Mouse (Mus musculus): ENCODE measurements at regions not wholly inside any gene's neighbourhood (a gene's known extent, or its start where the extent isn't known, plus 50 kb on each side); places are given as distances from the start of the nearest gene placed in this dataset.
A peak's percentile ranks its signal among the peaks of the same experiment; 100 is the strongest.

DNA sequence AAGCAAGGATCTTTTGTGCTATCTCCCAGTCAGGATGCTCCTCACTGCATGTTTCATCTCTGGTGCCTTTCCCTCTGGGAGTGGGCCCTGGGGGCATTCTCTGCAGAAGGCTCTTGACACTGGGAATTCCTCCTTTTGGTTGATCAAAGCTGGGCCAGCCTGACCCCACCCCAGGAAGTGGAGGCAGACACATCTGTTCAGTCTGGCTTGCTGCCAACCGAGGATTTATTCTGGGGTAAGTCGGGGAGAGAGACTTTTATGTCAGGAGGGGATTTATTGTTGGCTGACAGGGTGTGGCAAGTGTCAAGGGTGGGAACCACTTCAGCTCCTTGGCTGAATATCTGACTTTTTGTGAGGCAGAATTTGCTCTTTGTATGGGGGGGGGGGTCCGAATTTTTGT lies 226.6 kb upstream of the Mpdz start:
- DNase-seq (ENCODE audit: low spot score) (peak; percentile 74), ATAC-seq (ENCODE audit: insufficient number of reproducible peaks, low FRiP score, low TSS enrichment, low read depth) (0 out of 2 replicates have a peak, but pooled peaks have one; percentile 31)
- Histone ChIP-seq H3K9me3 (ENCODE audit: control insufficient read depth, low read length) (no peaks in the 10 kb centered on the region), H3K9ac (ENCODE audit: low read length) (no peak overlapping the region), H3K36me3 (ENCODE audit: control insufficient read depth, insufficient read depth, low read length) (no peaks in the 10 kb centered on the region), H3K4me3 (ENCODE audit: low read depth, low read length) (no peak overlapping the region), H3K4me1 (ENCODE audit: control insufficient read depth, insufficient read depth, low read length) (0 out of 2 replicates have a peak, but pooled peaks cover 2% of the 10 kb centered on the region), H3K27ac (replicated peaks; ENCODE audit: low read depth, low read length) (no peak overlapping the region), H3K27me3 (ENCODE audit: control insufficient read depth, insufficient read depth, low read length) (no peaks in the 10 kb centered on the region), H3K4me2 (ENCODE audit: low read depth, severe bottlenecking) (no peak overlapping the region)
- 18% methylated on average over 3 of the region's 3 CpGs for WGBS

DNA sequence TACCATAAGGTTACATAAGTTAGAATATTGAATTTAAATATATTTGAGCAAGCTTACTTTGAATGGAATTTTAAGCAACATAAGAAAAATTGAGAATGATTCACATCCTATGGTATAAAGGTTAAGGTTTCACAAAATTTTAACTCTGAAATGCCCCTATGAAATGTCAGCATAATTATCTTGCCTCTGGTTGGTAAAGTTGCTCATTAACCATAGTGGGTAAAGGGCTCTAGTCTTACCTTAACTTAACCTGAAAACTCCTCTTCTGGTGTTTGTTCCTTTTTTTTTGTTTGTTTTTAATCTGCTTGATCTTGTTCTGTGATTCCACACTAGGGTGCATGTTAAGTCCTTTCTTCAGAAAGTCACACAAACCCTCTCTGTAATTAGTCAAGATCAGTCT lies 218.5 kb upstream of the Mpdz start:
- Histone ChIP-seq H3K27me3 (ENCODE audit: control insufficient read depth, insufficient read depth, low read length) (no peaks in the 10 kb centered on the region), H3K4me1 (ENCODE audit: control insufficient read depth, insufficient read depth, low read length) (no peaks in the 10 kb centered on the region), H3K27ac (replicated peaks; ENCODE audit: low read depth, low read length) (no peak overlapping the region), H3K36me3 (ENCODE audit: control insufficient read depth, insufficient read depth, low read length) (no peaks in the 10 kb centered on the region), H3K4me2 (ENCODE audit: low read depth, severe bottlenecking) (no peak overlapping the region), H3K4me3 (ENCODE audit: low read depth, low read length) (no peak overlapping the region), H3K9me3 (ENCODE audit: control insufficient read depth, low read length) (no peaks in the 10 kb centered on the region), H3K9ac (ENCODE audit: low read length) (no peak overlapping the region)
- ATAC-seq (ENCODE audit: insufficient number of reproducible peaks, low FRiP score, low TSS enrichment, low read depth) = no peak
- DNase-seq (ENCODE audit: low spot score) = no peak

DNA sequence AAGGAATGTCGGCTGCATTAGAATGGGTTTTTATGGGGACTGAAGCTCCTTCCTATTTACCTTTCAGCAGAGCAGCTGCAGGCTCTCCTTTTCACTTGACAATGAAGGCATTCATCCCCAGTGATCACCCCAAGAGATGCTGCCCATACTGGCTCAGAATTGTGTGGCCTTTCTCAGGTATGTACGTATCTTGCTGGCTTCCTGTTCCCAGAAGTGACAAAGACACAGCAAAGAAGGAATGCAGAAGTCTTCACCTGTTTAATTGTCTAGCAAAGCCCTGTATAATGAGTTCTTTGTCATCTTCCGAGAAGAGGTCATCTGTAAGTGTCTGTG lies 185.8 kb upstream of the Mpdz start:
- H3K27me3 ChIP-seq (ENCODE audit: control insufficient read depth, insufficient read depth, low read length) = no peaks in the 10 kb centered on the region
- no peaks in the 10 kb centered on the region for H3K9me3 ChIP-seq (ENCODE audit: control insufficient read depth, low read length)
- H3K9ac ChIP-seq (ENCODE audit: low read length) = no peak overlapping the region
- no peaks in the 10 kb centered on the region for H3K4me1 ChIP-seq (ENCODE audit: control insufficient read depth, insufficient read depth, low read length)
- no peak overlapping the region for H3K4me2 ChIP-seq (ENCODE audit: low read depth, severe bottlenecking)
- no peaks in the 10 kb centered on the region for H3K36me3 ChIP-seq (ENCODE audit: control insufficient read depth, insufficient read depth, low read length)
- no peak overlapping the region for H3K4me3 ChIP-seq (ENCODE audit: low read depth, low read length)
- no peak for DNase-seq (ENCODE audit: low spot score)
- no peak overlapping the region for H3K27ac ChIP-seq (replicated peaks; ENCODE audit: low read depth, low read length)
- WGBS = 73% methylated on average over 3 of the region's 3 CpGs
- no peak for ATAC-seq (ENCODE audit: insufficient number of reproducible peaks, low FRiP score, low TSS enrichment, low read depth)

DNA sequence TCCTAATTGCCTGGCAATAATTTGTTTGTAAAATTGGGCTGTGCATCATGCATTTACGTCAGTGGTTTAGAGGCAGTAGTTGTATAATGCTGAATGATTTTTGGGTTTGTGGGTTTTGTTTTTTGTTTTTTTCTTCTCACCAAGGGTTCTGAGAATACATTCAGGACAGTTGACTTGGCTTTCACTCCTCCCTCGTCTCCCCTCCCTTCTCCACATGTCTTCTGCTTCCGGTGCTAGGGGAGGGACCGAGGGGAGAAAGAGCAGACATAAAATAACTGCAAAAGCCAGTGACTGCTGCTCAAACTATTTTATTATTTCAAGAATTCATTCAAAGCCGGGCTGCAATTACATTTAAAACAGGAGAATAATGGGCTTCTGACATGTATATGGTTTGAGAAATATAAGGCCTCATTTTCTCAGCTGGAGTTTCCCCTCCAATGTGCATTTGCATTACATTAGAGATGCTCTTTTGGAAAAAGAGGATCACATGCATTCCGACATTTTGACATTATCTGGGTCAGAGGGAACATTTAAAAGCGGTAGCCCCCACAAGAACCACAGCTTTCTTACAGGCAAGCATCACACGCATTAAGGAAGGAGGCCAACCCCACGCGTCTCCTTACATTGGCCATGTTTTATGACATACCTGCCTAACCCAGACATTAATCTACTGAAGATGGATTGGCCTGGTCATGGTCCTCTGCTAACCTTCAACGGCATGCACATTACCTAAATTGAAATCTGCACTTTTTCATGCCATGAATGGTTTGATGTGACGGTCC lies 185.3 kb upstream of the Mpdz start:
- DNase-seq (ENCODE audit: low spot score) (no peak), ATAC-seq (ENCODE audit: insufficient number of reproducible peaks, low FRiP score, low TSS enrichment, low read depth) (no peak)
- Histone ChIP-seq H3K9ac (ENCODE audit: low read length) (no peak overlapping the region), H3K27me3 (ENCODE audit: control insufficient read depth, insufficient read depth, low read length) (no peaks in the 10 kb centered on the region), H3K27ac (replicated peaks; ENCODE audit: low read depth, low read length) (no peak overlapping the region), H3K4me2 (ENCODE audit: low read depth, severe bottlenecking) (no peak overlapping the region), H3K4me3 (ENCODE audit: low read depth, low read length) (no peak overlapping the region), H3K4me1 (ENCODE audit: control insufficient read depth, insufficient read depth, low read length) (no peaks in the 10 kb centered on the region), H3K36me3 (ENCODE audit: control insufficient read depth, insufficient read depth, low read length) (no peaks in the 10 kb centered on the region), H3K9me3 (ENCODE audit: control insufficient read depth, low read length) (no peaks in the 10 kb centered on the region)
- 56% methylated on average over 12 of the region's 12 CpGs for WGBS

DNA sequence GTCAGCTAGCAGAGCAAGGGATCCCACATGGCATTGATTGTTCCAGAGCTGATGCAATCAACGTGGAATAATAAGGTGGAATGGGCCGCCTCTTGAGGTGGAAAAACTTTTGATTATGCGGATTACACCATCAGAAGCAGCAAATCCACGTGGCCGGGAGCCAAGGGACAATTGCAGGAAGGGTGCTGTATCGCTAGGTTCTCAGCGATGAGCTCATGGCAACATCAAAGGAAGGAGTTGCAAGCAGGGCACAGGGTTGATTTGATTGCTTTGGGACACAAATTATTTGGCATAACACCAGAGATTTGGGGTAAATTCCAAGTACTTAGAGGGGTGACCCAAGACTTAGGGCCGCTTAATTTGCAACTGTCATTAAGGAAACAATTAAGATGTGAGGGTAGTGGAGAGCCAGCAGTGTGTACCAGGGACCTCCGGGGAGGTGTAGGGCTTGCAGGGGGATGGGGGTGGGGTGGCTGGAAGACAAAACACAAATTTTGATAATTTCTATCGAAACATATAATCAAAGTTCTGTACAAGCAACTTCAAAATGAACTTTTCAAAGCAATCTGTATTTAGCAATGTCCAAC lies 182.8 kb upstream of the Mpdz start:
- Histone ChIP-seq H3K27ac (replicated peaks; ENCODE audit: low read depth, low read length) (no peak overlapping the region), H3K4me1 (ENCODE audit: control insufficient read depth, insufficient read depth, low read length) (no peaks in the 10 kb centered on the region), H3K9ac (ENCODE audit: low read length) (no peak overlapping the region), H3K36me3 (ENCODE audit: control insufficient read depth, insufficient read depth, low read length) (no peaks in the 10 kb centered on the region), H3K4me3 (ENCODE audit: low read depth, low read length) (no peak overlapping the region), H3K9me3 (ENCODE audit: control insufficient read depth, low read length) (no peaks in the 10 kb centered on the region), H3K27me3 (ENCODE audit: control insufficient read depth, insufficient read depth, low read length) (no peaks in the 10 kb centered on the region), H3K4me2 (ENCODE audit: low read depth, severe bottlenecking) (no peak overlapping the region)
- no peak for DNase-seq (ENCODE audit: low spot score)
- 44% methylated on average over 10 of the region's 10 CpGs for WGBS
- no peak for ATAC-seq (ENCODE audit: insufficient number of reproducible peaks, low FRiP score, low TSS enrichment, low read depth)

DNA sequence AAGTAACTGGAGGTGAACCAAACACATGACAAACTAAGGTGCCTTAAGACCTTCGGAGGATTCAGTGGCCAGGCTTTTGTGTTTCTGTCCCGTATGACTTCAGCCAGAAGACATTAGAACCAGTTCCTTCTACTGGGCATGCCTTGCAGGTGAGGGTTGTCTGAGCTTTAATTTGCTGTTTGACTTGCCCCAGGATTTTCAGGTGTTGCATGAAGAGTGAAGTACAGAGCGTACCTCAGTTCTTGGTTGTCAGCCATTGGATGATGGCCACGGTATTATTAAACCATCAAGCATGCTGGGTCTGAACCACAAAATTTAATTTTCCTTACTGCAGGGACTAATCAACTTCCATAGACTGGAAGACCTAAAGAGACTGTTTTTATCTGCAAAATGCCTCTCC lies 181.5 kb upstream of the Mpdz start:
- Histone ChIP-seq H3K4me3 (ENCODE audit: low read depth, low read length) (no peak overlapping the region), H3K9me3 (ENCODE audit: control insufficient read depth, low read length) (no peaks in the 10 kb centered on the region), H3K36me3 (ENCODE audit: control insufficient read depth, insufficient read depth, low read length) (no peaks in the 10 kb centered on the region), H3K4me1 (ENCODE audit: control insufficient read depth, insufficient read depth, low read length) (no peaks in the 10 kb centered on the region), H3K27me3 (ENCODE audit: control insufficient read depth, insufficient read depth, low read length) (no peaks in the 10 kb centered on the region), H3K27ac (replicated peaks; ENCODE audit: low read depth, low read length) (no peak overlapping the region), H3K9ac (ENCODE audit: low read length) (no peak overlapping the region), H3K4me2 (ENCODE audit: low read depth, severe bottlenecking) (no peak overlapping the region)
- DNase-seq (ENCODE audit: low spot score) (no peak), ATAC-seq (ENCODE audit: insufficient number of reproducible peaks, low FRiP score, low TSS enrichment, low read depth) (no peak)
- WGBS = 93% methylated on average over 4 of the region's 4 CpGs

DNA sequence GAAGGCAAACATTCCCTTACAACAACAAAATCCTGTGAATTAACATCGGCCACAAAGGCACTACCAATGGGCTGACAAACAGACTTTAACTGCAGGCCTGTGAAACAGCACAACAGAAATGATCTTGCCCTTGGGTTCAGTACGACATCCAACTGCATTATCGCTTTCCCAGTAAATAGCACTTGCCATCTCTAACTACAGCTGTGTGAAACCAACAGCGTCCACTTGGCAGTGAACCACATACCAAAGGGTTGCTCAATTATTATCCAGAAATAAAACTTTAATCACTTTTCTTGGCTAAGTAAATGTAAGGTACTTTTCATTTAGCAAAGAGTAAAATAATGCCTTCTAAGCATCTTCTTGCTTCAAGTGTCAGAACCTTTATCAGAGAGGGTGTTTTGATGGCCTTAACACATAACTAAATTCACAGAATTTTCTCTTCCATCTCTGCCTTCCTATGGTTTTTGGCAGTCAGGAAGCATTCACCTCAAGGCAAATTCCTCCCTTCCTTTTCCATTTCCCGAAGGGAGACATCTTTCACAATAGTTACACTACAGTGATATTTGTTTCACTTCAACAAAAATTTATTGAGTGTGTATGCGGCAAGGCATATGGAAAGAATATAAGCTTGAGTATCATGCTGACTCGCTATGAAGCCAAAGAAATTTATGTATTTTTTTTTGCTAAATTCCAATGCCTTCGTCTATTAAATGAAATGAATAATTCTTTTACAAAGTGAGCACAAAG lies 178.9 kb upstream of the Mpdz start:
- no peak for DNase-seq (ENCODE audit: low spot score)

DNA sequence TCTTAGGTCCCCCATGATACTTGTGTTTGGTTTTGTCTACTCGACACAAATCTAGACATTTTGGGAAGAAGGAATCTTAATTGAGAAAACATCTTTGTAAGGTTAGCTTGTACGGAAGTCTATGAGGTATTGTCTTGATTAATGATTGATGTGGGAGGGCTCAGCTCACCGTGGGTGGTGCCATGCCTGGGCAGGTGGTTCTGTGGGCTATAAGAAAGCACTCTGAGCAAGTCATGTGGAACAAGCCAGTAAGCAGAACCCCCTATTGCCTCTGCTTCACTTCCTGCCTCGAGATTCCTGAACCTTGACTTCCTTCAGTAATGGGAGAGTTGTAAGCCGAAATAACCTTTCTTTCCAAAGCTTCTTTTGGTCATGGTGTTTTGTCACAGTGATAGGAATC lies 174.6 kb upstream of the Mpdz start:
- Histone ChIP-seq H3K36me3 (ENCODE audit: control insufficient read depth, insufficient read depth, low read length) (no peaks in the 10 kb centered on the region), H3K4me2 (ENCODE audit: low read depth, severe bottlenecking) (no peak overlapping the region), H3K4me3 (ENCODE audit: low read depth, low read length) (no peak overlapping the region), H3K4me1 (ENCODE audit: control insufficient read depth, insufficient read depth, low read length) (no peaks in the 10 kb centered on the region), H3K9me3 (ENCODE audit: control insufficient read depth, low read length) (no peaks in the 10 kb centered on the region), H3K9ac (ENCODE audit: low read length) (no peak overlapping the region), H3K27ac (replicated peaks; ENCODE audit: low read depth, low read length) (no peak overlapping the region), H3K27me3 (ENCODE audit: control insufficient read depth, insufficient read depth, low read length) (no peaks in the 10 kb centered on the region)
- DNase-seq (ENCODE audit: low spot score) = no peak
- 78% methylated on average over 5 of the region's 5 CpGs for WGBS
- ATAC-seq (ENCODE audit: insufficient number of reproducible peaks, low FRiP score, low TSS enrichment, low read depth) = no peak

More for the DNA sequence above, 178.9 kb upstream of the Mpdz start:
- Histone ChIP-seq H3K9ac (ENCODE audit: low read length) (no peak overlapping the region), H3K4me2 (ENCODE audit: low read depth, severe bottlenecking) (no peak overlapping the region), H3K27ac (replicated peaks; ENCODE audit: low read depth, low read length) (no peak overlapping the region), H3K36me3 (ENCODE audit: control insufficient read depth, insufficient read depth, low read length) (no peaks in the 10 kb centered on the region), H3K27me3 (ENCODE audit: control insufficient read depth, insufficient read depth, low read length) (no peaks in the 10 kb centered on the region), H3K4me3 (ENCODE audit: low read depth, low read length) (no peak overlapping the region), H3K9me3 (ENCODE audit: control insufficient read depth, low read length) (no peaks in the 10 kb centered on the region), H3K4me1 (ENCODE audit: control insufficient read depth, insufficient read depth, low read length) (no peaks in the 10 kb centered on the region)
- ATAC-seq (ENCODE audit: insufficient number of reproducible peaks, low FRiP score, low TSS enrichment, low read depth) = no peak
- 91% methylated on average over 8 of the region's 8 CpGs for WGBS

Data from limb, embryonic 11.5 days (tissue).